Mouse (Mus musculus) splenic B cell, adult 2 months (primary cell): ENCODE data around the gene Cox5a.
A peak's percentile ranks its signal among the peaks of the same experiment; 100 is the strongest.

Experiments
- DNase-seq: peaks from one replicate; pipeline ENCODE4 v3.0.0-alpha.2; 2011; ENCODE audit warnings: low read depth, low spot score
- H3K27me3 ChIP-seq: 2 replicates; pipeline ENCODE4 v1.6.1; 2012; ENCODE audit warnings: mild to moderate bottlenecking, low read length, moderate library complexity, mixed read lengths; ENCODE audit not compliant: control insufficient read depth, poor library complexity, insufficient read depth, severe bottlenecking
- H3K36me3 ChIP-seq: 2 replicates; pipeline ENCODE4 v1.6.1; 2012; ENCODE audit warnings: mild to moderate bottlenecking, low read length, moderate library complexity, mixed read lengths; ENCODE audit not compliant: control insufficient read depth, poor library complexity, insufficient read depth, severe bottlenecking

Gene Cox5a

GRCm38 (mm10) chr9:57543951-57544350 lies 22.9 kb downstream of the Cox5a start:
- peaks cover 1% of the 10 kb centered on the region; the same call in 1 of the 2 replicates for H3K36me3 ChIP-seq
- H3K27me3 ChIP-seq = no peaks in the 10 kb centered on the region
- DNase-seq = no peak

- Histone ChIP-seq H3K36me3 (peaks cover 1% of the 10 kb centered on the region), H3K27me3 (no peaks in the 10 kb centered on the region)
- no peak for DNase-seq
Measured at GRCm38 (mm10) chr9:57547287-57547686, 26.2 kb downstream of the Cox5a start.

DNA sequence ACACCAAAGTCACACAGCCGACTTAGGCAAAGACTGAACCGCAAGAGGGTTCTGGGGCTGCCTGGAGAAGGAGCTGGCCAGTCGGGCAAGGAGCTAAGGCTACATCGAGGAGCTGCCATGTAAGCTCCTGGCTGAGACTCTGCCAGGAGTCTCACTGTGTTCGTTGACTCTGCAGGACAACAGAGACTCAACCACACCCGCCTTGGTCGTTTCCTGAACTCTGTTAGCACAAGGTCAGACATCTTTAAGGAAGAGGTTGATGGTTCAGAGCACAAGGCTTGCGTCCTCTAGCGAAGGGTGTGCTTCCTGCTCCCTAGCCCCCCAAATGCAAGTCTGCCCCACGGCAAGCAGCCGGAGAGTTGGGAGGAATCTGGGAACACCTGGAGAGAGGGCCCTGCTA lies 26.8 kb downstream of the Cox5a start:
- no peaks in the 10 kb centered on the region for H3K27me3 ChIP-seq
- no peak for DNase-seq
- H3K36me3 ChIP-seq = peaks cover 1% of the 10 kb centered on the region

DNA sequence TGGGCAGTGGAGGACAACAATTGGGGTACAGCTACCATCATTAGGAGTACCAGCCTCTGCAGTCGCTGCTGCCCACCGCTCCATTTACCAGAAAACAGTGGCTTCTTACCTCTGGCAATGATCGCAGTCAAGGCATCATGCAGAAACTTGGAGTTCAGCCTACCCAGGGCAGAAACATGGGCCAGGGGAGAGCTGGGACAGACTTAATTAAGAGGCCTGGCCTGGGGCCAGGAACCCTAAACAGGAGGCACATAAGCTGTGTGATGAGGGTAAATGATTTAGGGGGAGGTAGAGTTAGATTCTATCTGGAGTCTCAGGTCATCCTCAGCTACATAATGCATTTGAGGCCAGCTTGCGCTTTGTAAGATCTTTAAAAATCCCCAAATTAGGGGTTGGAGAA lies 28.1 kb downstream of the Cox5a start:
- DNase-seq = no peak
- H3K36me3 ChIP-seq = peaks cover 1% of the 10 kb centered on the region
- no peaks in the 10 kb centered on the region for H3K27me3 ChIP-seq

- no peaks in the 10 kb centered on the region for H3K27me3 ChIP-seq
- DNase-seq = no peak
- peaks cover 1% of the 10 kb centered on the region for H3K36me3 ChIP-seq
Measured at GRCm38 (mm10) chr9:57550126-57550862, 29.2 kb downstream of the Cox5a start.

DNA sequence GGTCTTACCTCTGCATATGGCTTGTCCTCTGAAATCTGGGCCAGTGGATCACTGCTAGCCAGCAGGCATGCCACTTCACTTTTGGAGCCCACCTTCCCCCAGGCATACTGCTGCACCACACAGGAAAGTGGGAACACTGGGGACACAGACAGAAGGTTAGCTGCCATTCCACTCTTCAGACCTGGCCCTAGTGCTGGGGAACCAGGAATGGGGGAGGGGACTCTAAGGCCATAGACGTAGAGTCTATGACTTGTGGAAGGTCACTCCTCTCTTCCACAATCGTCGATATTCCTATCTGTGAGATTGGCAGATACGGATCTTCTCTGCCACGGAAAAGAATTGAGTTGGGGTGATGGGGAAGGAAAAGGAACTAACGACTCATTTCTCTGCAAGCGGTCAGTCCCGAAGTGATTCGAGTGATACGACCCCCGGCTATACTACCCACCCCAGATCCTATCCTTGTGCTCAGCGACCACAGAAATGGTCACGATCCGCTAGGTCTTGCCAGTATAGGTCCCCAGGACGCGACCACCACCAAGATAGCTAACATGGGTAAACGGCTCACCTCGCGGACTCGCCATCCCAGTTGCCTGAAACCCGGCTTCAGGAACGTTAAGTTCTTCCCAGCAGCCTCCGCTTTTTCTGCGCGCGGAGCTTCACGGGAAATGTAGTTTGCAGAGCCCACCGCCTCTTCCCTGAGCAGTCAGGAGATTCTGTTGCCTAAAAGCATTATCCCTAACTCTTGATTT lies 31.2 kb downstream of the Cox5a start, which contains the start of gene Mpi:
Gene Mpi, minus strand, starts transcription at position 625 of the 749 bp plus-strand sequence.
- no peaks in the 10 kb centered on the region for H3K27me3 ChIP-seq
- peak; percentile 36 for DNase-seq
- H3K36me3 ChIP-seq = no peaks in the 10 kb centered on the region; the same call in 1 of the 2 replicates

DNA sequence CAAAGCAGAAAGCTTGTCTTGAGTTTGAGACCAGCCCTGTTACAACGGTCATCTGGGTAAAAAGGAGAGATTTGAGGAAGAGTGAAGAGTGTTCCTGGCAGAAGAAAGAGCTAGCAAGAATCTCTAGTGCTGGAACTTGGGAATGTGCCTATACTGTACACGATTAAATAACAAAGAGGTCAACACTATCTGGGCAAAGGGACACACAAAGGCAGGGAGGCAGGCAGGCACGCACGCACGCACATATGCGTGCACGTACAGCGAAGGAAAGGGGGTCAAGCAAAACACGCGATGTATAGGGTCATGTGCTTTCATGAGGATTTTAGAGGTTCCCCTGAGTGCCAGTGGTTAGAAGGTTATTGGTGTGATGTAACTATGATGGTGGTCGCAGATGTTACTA lies 32.0 kb downstream of the Cox5a start:
- no peak for DNase-seq
- Histone ChIP-seq H3K27me3 (no peaks in the 10 kb centered on the region), H3K36me3 (no peaks in the 10 kb centered on the region; the same call in 1 of the 2 replicates)

DNA sequence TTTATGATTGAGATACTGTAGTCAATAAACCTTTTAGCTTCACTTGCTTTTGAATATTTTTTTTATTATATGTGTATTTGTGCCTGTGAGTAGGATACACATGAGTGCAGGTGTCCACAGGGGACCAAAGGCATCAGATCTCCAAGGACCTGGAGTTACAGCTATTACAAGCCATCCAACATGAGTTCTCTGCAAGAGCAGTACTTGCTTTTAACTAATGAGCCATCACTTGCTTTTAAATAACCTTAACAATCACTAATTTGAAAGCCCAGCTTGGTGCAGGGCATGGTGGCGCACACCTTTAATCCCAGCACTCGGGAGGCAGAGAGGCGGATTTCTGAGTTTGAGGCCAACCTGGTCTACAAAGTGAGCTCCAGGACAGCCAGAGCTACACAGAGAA lies 33.7 kb downstream of the Cox5a start:
- DNase-seq = no peak
- Histone ChIP-seq H3K36me3 (no peaks in the 10 kb centered on the region), H3K27me3 (no peaks in the 10 kb centered on the region)

GRCm38 (mm10) chr9:57557215-57557614 lies 36.1 kb downstream of the Cox5a start:
- Histone ChIP-seq H3K36me3 (no peaks in the 10 kb centered on the region), H3K27me3 (no peaks in the 10 kb centered on the region)
- DNase-seq = no peak

DNA sequence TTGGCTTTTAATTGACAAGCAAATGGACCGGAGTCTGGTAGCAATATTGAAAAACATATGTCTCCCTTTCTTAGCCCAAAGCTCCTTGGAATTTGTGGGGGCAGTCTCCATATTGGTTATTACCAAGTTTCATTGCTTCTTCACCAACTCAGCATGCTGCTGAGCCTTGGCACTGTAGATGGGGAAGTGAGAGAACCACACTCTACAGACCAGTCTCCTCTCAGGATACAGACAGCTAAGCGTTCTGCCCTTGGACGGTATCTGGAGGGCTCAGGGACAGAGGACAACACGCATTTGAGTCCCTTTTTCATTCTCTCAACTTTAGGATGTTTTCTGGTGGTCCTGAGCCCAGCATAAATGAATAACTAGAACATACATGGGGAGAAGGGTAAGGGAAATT lies 37.6 kb downstream of the Cox5a start:
- DNase-seq = peak; percentile 27
- H3K27me3 ChIP-seq = no peaks in the 10 kb centered on the region
- H3K36me3 ChIP-seq = no peaks in the 10 kb centered on the region

DNA sequence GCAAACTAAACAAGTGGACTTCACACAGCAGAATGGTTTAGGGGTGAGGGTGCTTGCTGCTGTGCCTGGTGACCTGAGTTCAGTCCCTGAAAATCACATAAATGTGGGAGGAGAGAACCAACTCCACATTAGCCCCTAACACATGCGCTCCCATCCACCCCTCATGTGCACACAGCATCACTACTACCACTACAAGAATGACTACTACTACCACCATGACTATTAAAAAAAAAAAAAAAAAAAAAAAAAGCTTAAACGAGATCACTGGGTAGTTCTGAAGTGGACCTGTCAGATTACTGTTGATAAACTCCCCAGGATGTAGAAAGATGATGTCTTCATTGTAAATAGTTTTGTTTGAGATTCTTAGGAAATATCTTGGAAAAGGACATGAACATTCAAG lies 38.5 kb downstream of the Cox5a start:
- Histone ChIP-seq H3K27me3 (no peaks in the 10 kb centered on the region), H3K36me3 (no peaks in the 10 kb centered on the region)
- DNase-seq = no peak

- Histone ChIP-seq H3K27me3 (no peaks in the 10 kb centered on the region), H3K36me3 (no peaks in the 10 kb centered on the region)
- DNase-seq = no peak
Measured at GRCm38 (mm10) chr9:57560263-57560662, 39.2 kb downstream of the Cox5a start.

DNA sequence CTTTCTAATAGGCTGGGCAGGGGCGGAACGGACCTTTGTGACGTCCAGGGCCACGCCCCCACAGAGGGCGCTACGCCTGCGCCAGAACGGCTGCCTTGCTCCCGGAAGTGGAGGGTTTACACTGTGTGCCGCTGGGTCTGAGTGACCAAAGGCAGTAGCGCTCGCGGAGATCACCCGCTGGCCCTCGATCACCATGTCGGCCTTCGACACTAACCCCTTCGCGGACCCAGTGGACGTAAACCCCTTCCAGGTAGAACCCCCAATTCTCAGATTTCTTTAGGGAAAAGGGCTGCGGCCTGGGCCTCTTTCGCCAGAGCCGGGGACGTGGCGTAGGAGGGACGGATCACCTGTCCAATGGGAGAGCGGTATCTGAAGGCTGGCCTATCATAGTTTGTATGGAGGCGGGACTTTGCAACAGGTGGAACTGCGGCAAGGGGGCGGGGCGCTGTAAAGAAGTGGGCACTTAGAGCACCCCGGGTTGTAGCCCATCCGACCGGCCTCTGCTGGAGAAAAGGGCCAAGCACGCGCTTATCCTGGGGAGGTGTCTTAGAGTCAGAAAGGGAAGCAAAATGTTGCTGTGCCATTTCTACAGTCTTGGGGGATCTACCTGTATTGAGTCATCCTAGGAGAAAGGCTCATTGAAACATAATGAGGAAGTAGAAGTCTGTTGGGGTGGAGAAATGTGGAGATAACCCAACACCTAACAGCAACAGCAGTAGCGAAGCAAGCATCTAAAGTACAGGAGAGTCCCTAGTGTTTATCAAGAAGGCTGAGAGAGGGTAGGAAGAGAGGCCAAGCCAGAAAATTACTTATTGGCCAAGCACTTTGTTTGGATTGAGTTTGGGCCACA lies 40.0 kb downstream of the Cox5a start, which contains the start of gene Scamp2:
Gene Scamp2, plus strand, starts transcription at position 83 of the 850 bp plus-strand sequence.
- Histone ChIP-seq H3K27me3 (no peaks in the 10 kb centered on the region), H3K36me3 (no peaks in the 10 kb centered on the region)
- peak; percentile 95 for DNase-seq

DNA sequence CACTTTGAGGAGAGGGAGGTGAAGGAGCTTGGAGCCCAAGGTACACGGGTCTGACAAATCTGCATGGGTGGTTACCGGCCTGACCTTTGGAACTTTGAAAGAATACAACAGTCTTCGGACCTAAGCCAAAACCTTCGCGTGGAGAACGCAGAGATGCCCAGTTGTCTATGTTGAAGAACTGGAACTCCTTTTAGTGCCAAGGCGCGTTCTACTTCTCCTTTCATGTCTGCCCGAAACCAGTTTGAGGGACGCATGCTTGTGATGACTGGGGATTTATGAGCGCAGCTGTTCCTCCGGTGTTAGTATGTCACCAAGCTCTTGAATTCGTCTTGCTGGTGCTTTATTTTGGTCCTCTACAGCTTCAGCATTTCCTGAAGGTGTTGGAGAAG lies 40.6 kb downstream of the Cox5a start:
- no peaks in the 10 kb centered on the region for H3K27me3 ChIP-seq
- peak; percentile 77 for DNase-seq
- no peaks in the 10 kb centered on the region for H3K36me3 ChIP-seq
